Mouse (Mus musculus): ENCODE measurements around the gene Tff1.
A peak's percentile ranks its signal among the peaks of the same experiment; 100 is the strongest.

Tff1 gene

DNA sequence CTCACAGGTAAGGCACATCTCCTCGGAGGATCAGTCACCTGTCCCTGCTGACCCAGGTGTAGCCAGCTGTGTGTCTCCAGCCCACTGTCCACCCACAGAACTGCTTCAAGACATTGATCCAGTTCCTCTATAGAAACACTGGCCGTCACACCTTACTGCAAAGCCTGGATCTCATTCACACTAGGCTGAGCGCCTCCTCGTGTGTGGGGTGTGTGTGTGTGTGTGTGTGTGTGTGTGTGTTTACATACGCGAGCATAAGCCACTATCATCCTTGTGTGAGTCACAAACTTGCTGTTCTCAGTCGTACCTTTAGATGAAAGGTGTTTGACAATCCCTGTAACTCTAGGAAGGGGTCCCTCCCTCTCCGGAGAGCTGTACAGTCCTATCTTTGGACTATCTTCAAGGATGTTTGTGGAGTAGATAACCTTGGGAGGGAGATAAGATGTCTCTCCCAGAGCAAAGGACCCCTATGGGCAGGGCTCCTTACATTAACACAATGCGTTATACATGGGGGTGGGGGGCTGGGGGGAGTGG lies 12.0 kb downstream of the Tff1 start:
- no peak for DNase-seq

DNA sequence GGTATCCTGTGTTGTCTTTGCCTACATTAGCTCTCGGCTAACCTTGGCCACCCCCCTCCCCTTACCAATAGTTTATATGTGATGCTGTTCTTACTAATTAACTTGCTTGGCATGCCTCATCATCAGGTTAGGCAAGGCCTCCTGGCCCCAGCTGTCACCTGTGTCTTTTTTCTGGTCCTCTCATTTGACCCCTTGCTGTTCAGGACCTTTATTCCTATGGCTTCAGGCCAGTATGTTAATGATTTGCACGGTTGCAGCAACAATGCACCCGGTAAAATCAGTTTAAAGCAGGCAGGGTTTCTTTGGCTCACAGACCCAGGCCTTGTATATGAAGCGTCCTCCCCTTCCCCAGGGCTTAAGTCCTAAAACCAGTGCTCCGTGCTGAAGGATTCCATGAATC lies 12.6 kb downstream of the Tff1 start:
- DNase-seq, result no peak

DNA sequence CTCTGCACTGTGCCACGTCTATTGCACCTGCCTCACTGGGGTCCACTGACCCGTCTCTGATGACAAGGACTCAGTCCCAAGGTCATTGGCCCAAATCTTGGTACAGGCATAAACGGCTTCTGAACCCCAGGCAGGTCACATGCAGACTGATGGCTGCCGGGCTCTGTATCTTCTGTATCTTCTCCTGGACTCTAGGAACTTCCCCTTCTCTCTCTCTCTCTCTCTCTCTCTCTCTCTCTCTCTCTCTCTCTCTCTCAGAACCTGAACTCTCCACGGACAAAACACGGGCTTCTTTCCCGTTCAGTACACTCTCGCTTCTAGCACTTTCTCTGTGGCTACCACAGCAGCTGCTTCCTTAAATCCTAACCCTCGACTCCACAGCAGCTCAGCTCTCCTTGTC lies 19.1 kb downstream of the Tff1 start:
- no peak for DNase-seq

DNA sequence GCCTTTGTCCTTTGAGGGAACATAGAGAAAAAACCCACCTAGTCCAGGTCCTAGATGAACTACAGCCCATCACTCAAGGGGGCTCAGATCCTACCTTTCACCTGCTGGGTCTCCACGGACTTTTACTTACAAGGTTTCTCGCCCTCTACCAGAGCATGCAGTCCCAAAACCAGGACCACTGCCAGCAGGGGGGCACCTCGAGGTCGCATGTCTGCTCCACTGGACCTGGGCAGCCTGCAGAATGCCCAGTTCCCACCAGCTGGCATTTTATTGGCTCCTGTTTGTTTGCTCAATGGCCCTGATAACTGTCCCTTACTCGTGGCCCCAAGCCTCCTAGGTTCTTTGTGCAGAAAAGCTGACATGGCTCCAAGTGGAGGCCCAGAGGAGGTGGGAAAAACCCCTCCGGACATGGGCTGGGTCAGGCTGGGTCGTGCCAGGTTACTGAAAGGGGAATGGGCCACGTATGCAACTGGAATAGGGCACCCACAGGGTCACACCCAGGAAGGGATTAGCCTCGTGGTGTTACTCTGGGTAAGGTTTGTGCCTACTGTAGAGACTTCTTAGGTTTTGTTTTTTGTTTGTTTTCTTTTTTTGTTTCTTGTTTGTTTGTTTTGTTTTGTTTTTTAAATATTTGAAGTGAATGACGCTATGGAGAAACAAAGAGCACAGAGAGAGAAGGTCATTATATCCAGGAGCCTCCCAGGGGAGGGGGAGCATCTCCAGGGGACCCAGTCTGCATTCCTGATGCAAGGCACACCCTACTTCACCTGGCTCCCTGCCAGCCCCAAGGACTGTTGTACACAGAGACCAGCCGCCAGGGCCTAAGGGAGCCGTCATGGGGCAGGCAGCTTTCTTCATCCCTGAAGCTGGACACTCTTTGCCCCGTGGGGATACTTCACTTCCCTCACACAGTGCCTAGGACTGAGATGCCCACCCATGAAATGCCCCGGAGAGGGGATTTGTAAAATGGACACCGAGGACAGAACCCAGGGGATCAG lies 20.7 kb downstream of the Tff1 start, which contains the start of gene Tff2:
Gene Tff2 (minus strand): TSS at position 243 of the 998 bp plus-strand sequence.
- no peak for DNase-seq

DNA sequence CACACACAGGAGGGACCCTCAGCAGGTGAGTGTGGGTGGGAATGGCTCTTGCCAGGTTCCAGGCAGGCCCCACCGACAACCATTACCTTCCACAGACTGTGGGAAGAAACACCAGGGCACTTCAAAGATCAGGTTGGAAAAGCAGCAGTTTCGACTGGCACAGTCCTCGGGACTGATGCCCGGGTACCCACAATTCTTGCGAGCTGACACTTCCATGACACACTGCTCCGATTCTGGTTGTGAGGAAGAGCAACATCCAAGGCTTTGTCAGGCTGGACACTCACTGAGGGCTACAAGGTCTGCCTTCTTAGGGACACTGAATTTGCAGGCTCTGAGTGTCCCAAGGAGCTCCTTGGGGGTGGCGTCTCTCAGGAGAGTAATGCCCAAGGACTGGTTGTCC lies 23.0 kb downstream of the Tff1 start:
- no peak for DNase-seq

DNA sequence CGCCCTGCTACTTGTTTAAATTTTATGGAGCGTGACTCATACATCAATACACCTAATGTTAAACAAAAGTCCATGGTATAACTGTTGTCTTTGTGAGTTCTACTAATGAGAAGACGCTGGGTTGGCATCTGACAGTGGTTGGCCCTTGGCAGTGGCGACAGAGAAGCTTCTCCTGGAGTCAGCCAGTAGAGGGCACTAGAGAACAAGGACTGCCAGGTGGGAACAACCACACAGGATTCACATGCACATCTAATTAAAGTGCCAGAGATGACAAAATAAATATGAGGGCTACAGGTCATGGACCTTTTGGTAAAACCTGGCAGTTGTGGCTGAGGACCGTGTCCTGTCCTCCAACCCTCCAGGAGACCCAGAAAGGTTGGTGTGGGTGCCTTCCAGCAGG lies 26.7 kb downstream of the Tff1 start:
- DNase-seq, result peak; percentile 78

DNA sequence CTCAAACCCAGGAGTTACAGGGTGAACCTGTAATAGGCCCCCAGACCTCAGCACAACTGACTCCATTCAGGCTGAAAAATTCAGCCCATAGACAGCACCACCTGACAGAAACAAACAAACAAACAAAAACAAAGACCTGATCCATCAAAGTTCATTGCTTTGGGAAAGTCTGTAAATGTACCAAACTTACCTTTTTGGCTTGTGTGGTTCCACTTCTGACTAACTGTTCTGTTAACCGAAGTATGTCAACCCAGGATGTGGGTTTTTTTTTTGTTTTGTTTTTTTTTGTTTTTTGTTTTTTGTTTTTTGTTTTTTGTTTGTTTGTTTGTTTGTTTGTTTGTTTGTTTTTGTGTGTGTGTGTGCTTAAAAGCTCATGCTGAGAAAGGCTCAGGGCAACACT lies 28.3 kb downstream of the Tff1 start:
- no peak for DNase-seq

DNA sequence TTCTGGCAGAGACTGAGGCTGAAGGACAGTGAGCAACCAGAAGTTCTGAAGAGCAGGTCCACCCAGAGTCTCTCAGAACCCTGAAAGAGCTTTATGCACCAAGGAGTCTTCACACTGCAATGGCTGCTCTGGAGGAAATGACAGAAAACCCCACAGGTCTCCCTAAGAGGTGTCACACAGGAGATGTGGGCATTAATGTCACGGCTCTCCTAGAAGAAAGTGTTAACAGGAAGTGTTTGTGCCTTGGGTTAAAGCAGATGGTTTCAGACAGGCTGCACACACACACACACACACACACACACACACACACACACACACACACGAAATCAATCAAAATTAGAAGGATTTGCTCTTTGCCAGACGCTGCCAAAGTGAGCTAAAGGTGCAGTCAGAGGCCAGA lies 28.8 kb downstream of the Tff1 start:
- no peak for DNase-seq

DNA sequence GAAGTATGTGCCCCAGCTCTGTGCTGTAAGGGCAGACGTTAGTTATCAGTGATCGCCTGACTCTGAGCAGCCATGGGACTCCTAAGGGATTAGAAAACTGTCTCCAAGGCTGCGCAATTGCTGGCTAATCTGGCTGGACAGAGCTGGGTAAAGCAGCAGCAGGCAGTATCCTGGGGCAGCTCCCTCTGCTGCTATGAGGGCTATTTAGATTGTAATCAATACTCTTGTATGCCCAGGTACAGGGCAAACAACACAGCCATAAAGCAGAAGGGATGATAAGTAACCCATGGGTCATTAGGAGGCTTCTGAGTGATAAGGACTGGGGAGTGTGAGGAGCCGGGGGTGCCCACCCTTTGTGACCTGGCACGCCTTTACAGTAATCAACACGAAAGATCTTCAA lies 30.2 kb downstream of the Tff1 start:
- DNase-seq, result no peak

DNA sequence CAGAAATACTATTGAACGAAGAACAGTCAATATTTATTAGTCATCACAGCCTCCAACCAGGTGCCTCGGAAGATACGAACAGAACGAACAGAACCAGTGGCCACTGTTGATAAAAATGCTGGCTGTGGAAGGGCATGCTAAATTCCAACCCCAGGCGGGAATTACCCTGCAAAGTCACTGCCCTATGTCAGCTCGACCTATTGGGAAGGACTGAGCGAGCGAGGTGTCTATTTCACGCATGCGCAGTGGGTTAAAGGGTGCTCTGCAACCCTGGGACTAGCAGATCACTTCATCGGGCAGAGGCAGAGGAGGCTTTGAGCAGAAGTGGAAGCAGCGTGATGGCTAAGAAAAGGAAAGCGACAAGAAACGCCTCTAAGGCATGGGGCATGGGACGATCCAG lies 31.3 kb downstream of the Tff1 start:
- no peak for DNase-seq

DNA sequence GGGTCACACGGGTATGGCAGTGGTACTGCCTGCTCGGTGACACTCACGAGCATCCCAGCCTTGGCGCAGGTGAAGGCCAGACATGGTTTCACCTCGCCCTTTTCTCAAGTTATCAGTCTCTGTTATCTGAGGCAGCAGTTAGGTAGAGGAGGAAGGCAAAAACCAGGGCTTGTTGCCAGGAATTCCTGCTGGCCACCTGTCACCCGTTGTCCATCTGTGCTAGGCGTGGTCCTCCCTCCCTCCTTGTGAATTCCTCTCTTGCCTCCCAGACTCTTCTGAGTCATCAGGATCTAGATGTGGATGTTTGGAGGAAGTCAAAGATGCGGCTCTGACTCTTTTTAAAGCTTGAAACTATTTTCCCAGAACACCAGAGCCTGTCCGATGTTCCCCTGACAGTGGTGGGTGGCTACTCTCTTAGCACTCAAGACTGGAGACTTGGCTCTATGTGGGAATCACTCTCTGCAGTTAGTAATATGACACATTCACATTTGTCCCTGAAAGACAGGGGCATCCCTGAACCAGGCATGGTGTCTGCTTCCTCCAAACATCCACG lies 33.7 kb downstream of the Tff1 start:
- peak; percentile 95 for DNase-seq

DNA sequence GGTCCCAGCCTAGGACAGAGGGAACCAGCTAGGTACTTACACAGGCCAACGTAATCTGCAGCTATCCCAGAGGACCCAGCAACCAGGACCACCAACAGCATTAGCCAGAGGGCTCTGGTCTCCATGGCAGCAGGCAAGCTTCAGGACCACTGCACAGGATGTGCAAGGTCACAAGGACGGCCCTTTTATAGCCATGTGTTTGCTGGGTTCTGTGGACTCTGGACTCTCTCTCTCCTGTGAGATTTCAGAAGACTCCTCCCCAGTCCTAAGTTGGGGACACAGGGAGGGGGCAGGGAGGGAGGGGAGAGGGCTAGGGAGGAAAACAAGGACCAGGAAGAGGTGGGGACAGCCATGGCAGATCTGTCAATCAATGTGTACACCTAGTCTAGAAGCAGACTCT lies 35.6 kb downstream of the Tff1 start, which contains the start of gene Tff3:
Gene Tff3 (minus strand): TSS at position 195 of the 400 bp plus-strand sequence.
- no peak for DNase-seq

DNA sequence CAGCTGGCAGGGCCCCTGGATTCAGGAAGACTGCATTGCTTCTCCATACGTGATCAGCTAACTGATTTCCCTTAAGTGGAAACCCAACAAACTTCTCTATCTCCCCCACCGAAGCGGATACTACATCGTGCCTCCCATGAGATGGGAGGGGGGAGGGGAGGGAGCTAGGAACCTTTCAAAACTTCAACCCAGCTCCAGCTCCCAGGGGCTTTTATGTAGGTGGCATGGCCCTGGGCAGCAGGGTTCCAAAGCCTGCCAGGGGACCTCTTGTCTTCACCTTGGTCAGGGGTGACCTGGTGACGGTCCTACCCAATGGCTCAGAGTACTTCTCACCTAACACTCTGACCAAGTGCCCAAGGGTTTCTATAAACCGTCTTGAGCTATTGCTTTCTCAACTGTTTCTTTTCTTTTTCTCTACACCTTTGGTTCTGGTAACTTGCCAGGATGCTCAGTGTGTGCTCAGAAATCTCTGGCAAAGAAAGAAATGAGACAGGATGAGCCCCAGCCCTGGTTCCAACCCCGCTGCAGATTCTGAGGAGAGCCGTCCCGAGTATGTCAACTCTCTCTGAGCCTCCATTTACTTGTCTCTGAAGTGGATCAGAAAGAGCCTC lies 36.3 kb downstream of the Tff1 start:
- DNase-seq, result peak; percentile 66

DNA sequence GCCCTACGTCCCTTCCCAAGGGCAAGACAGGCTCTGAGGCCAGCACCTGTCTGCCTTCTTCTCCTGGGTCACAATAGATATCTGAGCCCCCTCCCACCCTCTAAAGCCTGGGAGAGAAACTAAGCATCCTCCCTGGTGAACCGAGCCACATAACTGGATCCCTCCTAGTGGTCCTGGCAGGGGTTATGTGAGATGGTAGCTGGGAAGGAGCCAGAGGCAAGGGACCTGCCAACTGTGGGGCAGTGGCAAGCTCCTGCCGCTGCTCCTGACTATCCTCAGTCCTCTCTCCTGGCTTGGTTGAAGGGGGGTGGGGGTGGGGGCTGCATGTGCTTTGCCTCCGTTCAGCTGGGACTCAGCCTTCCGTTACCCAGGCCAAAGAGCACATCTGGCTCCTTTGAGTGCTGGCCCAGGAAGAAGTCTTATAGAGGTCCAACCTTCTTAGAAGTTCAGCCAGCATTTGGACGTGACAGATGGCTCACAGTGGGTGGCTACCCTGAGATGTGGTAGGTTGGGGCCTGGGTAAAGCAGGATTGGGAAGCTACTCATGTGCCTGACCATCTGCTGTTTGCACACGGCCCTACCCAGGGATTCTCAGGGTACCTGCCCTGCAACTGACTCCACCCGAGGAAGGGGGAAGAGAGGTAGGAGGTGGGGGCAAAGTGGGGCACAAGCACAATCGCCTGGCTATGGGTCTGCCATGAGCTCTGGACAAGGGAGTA lies 39.4 kb downstream of the Tff1 start:
- peak; percentile 98 for DNase-seq

DNA sequence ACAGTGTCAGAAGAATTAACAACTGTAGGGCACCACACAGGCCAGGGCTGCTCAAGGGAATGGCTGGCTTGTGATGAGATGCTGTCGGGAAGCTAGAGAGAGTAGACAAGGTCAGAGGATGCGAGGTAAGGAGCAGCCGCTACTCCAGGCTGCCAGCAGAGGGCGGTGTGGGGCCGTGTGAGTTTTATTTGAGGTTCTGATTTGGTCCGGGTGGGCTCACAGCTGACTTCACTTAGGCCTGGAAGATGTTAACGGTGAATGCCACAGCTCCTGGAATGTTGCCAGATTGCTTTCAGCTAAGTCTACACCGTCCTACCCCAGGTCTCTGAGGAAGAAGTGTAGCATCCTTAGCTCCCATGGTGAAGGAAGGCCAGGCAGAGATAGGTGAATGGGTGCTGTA lies 43.1 kb downstream of the Tff1 start:
- peak; percentile 72 for DNase-seq

DNA sequence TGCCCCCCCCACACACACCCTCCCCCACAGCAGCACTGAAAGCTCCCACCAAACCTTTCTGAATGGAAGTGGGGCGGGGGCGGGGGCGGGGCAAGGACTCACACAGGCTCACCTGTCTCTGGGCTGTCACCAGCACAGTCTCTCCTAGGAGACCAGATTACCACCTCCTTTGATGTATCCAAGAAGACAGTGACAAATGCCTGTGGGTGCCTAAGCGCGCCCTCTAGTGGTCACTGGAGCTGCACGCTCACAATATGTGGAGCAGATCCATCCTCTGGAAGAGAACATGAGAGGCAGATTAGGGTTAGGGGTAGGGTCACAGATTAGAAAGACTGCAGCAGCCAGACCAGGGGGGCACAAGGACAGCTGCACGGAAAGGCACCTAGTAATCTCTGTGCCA lies 45.6 kb downstream of the Tff1 start:
- DNase-seq, result peak; percentile 77

DNA sequence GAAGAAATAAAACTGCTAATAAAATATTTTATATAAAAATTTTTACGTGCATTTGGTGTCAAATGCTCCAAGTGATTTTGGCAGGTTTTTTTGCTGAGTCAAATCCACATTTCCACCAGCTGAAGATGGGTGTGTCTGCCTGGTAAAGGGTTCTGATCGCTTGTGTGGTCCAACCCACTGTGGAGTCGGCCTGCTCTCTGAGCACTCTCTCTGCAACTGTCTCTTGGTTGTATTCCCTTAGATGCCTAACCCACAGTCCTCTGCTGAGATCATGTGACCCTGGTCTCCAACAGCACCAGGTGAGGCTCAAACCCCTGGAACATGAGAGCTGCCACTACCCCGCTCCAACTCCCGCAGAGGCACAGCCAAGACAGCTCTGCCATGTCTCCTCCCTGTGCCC lies 47.1 kb downstream of the Tff1 start:
- DNase-seq, result no peak

DNA sequence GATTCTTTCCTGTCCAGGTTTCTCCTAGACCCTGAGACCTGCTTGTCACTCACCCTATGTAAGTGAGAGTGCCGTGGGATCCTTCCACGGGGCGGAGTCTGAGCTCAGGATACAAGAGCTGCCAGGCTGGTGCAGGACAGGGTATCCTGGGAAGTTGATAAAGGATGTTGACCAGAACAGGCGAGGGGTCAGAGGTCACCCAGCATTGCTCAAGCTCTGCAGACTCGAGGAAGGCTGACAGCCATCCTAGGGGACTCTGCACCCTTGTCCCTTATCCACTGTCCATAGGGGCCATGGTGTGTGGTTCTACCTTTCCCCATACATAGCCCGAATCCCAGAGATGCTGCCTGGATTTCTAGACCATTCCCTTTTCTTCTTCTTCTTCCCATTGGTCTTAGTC lies 49.0 kb downstream of the Tff1 start:
- DNase-seq, result no peak

DNA sequence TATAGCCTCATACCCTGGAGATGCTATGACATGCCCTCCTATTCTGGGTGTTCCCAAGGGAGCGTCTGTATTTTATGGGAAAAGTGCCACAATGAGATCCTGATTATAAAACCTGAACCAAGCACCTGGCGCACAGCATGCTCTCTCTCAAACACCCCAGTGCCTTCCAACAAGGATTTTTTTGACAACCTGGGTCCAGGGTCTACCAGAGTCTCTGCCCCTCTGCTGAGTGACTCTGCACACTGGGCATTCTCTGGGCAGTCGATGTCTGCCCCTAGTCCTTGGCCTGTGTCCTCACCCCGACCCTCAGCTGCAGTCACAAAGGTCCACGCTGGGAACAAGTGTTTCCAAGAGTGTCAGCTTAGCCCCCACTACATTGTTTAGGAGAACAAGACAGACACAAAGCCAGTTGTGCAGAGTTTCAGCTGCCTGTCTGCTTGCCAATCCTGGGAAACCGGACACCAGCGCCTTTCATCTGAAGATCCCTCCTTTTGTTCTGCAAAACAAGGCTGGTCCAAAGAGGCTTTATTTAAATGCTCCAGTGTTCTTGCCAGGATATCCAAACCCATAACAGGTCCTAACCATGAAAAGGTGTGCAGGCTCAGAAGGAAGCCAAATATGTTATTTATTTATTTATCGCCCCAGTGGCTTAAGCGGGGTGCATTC lies 51.8 kb downstream of the Tff1 start:
- no peak for DNase-seq
